Mouse (Mus musculus) thymus, adult 2 months (tissue): Measurements from ENCODE around the gene Mag.

Experiments
- CTCF ChIP-seq: fragments of 200-500 bp; IDR thresholded peaks from 2 replicates; pipeline ENCODE4 v1.5.1; 2012; ENCODE audit warnings: mild to moderate bottlenecking, control low read depth, low read length, moderate library complexity, borderline replicate concordance; ENCODE audit not compliant: control insufficient read depth, poor library complexity, insufficient read depth; ENCODE audit errors: extremely low read depth
- POLR2A ChIP-seq: fragments of 200-500 bp; IDR thresholded peaks from 2 replicates; pipeline ENCODE4 v1.6.1; 2012; ENCODE audit warnings: mild to moderate bottlenecking, low read length, control low read depth, moderate library complexity; ENCODE audit not compliant: control insufficient read depth, poor library complexity, insufficient read depth; ENCODE audit errors: extremely low read depth

GRCm38 (mm10) chr7:30956756-30957366 lies 42.2 kb upstream of the Mag start, which contains the start of gene Usf2:
- TF ChIP-seq CTCF, result no peak
- TF ChIP-seq POLR2A, result no peak; the same call in none of the 2 replicates
